Mouse (Mus musculus) left cerebral cortex, postnatal 25 days (tissue): ENCODE results near the gene Antxr1. TPM values are rescaled to one million over a fixed set of nuclear protein-coding genes. Genes with fewer than 3 reads are reported as not detected.

ENCODE experiments used
- DNase-seq, 2 experiments: peaks; one replicate each; pipeline ENCODE4 v3.0.0; 2022; ENCODE audit warnings: low spot score in 2 of 2, mixed read lengths in 1 of 2
- intact Hi-C: fragments of 180-260 bp; cut with DNase I; formaldehyde crosslinking; loops from one replicate; pipeline ENCODE4 v1.15.1; 2025
- total RNA-seq, 2 experiments: library from RNA; stranded (reverse); gene quantifications; 2 replicates each; pipeline ENCODE4 v1.2.3; 2021

Gene Antxr1
- total RNA-seq, 2 experiments from 2014 or later = 13.5 to 14.7 TPM

DNA sequence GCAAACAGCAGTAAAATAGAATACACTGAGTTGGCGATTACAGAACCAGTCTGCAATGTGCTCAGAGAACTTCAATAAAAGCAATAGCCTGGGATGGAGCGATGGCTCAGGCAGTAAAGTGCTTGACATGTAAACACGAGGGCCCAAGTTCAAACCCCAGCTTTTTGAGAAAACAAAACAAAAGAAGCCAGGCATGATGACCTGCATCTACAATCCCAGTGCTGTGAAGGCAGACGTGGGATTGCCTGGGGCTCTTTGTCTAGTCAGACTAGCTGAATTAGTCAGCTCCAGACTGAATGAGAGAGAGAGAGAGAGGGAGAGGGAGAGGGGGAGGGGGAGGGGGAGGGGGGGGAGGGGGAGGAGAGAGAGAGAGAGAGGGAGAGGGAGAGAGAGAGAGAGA is 33.6 kb downstream of the Antxr1 start:
- no peak for DNase-seq
- intact Hi-C loops = no loop called here

DNA sequence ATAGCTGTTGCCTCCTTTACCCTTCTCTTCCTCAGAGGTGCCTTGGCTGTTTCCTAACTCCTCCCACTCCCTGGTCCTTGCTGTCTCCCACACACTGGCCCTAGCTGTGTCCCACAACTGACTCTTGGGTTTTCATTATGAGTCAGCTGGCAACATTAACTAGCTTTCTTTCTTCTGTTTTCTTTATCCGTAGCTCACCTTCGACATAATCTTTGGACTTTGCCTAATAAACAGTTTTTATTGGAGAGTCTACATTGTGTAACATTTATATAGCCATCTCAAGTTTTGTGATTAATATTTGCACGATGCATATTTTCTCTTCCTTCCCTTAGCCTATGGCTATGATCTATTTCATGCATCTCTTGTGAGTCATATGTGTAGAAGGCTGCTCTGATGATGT is 40.7 kb downstream of the Antxr1 start:
- intact Hi-C loops = no loop called here
- DNase-seq = no peak

DNA sequence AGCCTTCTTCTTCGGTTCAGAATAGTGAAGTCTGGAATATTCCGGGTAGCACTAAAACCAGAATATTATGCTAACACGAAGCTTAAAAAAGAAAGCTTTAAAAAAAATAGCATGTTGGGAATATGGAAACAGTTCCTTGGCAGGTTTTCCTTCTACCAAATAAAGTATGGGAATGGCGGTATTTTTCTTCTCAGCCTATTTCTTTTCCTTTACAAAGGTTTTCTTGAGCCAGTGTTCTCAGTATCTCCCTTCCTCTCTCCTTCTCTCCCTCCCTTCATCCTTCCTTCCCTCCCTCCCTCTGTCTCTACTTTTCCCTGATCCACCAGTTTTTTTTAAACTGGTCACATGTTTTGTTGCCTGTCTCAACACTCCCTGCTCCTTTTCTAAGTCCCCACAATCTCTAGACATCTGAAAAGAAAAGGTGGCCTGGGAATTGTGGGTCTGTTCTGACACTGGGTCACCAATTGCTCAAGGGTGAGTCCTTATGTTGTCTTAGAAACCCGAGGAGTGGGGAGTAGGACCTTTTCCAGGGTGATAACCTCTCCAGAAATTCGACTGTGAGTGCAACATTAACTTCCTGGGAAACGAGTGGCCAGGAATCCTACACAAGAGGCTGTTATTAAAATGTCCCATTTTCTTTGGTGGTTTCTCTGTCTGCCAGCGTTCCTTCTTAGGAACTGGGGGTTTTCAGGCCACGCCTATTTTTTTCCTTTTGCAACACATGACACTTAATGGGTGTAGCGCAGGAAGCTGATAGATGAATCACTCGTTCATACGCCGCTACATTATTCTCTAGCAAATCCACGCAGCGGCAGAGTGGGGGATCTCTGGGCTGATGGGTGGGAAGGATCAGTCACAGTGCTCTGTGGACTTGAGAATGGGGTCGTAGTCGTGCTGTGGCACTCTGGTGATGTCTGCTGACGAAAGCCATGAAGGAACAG is 42.4 kb downstream of the Antxr1 start:
- intact Hi-C loops = loop anchor here (2.0 kb wide), 1 partner anchor 76 kb away; no protein-coding TSS in a partner anchor
- peak in 1 of 2 experiments; percentile 34 for DNase-seq

DNA sequence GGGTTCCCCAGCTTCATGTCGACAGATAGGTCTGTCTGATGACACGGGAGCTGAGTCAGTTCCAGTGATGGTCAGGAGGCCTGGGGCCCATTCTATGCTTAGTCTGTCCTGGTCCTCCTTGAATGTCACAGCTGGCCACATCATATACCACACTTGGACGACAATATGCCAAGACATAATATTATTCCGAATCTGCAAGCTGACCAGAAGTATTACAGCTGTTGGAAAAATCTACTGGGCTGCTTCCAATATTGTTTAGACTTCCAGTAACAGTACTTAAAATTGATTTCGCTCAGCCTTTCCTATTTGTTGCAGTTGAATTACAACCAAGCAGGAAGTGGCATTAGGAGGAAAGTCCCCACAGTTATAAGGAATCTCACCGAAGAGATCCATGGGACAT is 48.4 kb downstream of the Antxr1 start:
- no peak for DNase-seq
- intact Hi-C loops = no loop called here

DNA sequence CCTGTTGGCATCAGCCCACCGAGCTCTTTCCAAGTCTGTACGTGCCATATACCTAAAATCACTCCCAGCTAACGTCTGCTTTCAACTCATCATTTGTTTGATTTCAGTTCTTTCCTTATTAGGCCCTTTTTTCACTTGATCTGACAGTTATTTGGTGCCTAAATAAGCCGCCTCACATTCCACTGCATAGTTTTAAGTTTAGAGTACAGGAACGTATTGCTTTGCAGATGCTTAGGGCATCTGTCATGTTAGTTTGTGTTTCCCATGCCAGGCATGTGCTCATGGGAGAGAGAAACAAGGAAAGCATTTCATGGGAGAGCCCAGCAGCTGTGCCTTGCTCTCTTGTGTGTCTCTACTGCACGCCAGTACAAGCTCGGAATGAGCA is 50.3 kb downstream of the Antxr1 start:
- intact Hi-C loops = no loop called here
- DNase-seq = no peak

DNA sequence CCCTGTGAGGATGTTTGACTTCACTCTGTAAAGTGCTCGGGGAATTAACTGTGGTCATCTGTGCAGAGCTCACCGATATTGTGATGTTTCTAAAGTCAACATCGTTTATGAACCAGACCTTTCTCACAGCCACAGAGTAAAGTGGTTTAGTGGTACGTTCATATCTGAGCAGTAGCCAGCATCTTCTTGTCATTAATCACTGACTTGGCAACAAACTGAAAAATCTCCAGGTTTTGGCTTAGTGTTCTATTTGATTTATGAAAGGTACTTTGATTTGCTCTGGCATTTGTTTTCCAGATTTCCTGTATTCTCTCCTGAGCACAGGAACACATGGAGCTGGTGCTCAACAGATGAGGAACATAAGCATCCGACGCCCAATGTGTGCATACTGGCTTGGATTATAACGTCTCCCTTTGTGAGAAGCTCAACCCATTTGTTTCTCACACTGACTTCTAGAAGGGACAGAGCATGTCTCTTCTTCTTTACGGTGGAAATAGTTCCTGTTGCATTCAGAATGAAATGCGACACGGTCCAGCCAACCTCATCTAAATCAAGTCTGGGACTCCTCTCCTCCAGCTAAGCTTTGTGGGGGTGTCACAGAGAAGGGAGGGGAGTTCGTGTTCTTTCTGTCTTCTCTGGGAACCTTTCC is 50.8 kb downstream of the Antxr1 start:
- intact Hi-C loops = no loop called here
- no peak for DNase-seq

DNA sequence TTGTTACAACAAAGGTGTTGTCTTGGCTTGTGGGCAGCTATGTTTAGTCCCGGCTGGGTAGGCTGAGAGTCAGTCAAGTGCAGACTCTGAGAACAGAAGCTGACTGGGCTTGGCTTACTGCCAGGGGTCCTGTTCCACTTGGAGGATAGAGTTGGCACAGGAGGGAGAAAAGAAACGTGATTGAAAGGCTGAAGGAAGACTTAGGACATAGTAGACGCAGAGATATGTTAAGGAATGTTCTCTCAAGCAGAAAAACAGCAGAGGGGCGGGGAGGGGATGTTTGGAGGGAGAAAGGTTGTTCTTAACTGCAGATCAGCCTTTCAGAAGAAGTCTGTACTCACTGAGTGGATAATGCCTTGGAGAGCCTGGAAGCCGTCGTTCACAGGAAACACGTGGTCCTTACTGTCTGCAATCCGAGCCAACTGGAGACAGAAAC is 53.3 kb downstream of the Antxr1 start:
- DNase-seq = no peak
- intact Hi-C loops = no loop called here

DNA sequence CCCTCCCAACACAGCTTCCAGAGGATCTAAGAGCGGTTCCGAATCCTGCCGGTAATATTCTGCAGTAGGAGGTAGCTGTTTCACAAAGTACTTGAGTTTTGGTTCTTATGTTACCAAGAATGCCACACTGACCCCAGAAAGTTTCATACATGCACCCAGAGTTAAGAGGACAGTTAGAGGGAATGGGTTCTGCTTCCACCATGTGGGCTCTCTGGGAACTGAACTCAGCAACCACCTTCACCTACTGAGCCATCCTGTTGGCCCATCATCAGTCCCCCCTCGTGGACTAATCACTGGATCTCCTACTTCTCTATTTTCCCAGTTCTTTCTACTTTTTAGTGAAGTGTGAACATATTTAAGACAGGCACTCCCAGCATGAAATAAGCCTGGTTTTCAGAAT is 53.9 kb downstream of the Antxr1 start:
- DNase-seq = no peak
- intact Hi-C loops = no loop called here

DNA sequence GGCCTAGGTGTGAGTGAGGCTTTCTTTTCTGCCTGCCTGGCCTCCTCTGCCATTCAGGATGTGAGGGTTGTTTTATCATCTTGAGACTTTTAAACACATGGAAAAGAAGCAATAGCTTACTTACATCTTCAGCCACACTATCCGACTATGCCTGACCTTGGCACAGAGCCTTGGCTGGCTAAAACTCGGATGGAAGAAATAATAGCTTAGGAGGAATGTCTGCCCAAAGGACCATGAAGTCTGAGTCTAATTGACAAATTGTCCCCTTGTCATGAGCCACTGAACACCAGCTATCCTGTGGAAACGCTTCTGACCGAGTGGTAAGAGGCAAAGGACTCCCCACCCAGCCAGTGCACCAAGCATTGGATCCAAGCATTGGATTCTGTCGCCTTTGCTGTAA is 57.5 kb downstream of the Antxr1 start:
- DNase-seq = no peak
- intact Hi-C loops = no loop called here

DNA sequence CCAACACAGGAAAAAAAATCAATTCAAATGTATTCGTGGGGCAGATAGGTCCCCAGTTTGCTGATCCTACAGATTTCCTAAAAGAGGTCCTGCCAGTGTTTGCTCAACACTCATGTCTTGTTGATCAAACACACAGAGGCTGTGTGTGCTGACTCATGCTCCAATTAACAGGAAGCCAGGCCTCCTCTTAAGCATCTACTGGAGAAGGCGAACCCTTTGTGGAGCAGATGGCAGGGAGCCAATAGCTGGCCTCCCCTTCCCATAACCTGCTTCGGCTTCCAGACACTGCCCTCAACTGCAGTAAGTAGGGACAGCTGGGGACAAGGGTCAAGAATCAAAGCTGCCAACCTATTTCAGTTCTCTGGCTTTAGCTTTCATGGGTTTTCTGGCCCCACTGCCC is 58.1 kb downstream of the Antxr1 start:
- intact Hi-C loops = no loop called here
- DNase-seq = peak in 1 of 2 experiments; percentile 25

DNA sequence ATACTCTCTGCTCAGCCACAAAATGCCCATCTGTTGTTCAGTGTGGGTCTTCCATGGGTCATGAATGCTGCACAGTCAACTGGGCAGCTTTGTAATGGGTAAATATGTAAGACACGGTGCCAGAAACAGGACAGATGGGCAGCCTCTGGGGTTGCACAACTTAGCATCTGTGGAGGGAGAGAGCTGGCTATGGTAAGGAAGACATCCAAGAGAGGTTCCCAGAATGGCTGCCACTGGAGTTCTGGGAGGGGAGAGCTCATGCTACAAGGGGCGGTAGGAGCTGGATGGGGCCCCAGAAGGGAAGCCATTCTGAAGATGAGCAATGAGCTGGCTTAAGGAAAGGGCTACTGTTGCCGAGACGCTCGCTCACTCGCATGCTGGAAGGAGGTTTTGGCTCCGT is 58.7 kb downstream of the Antxr1 start:
- intact Hi-C loops = no loop called here
- DNase-seq = peak; percentile 27 to 52

DNA sequence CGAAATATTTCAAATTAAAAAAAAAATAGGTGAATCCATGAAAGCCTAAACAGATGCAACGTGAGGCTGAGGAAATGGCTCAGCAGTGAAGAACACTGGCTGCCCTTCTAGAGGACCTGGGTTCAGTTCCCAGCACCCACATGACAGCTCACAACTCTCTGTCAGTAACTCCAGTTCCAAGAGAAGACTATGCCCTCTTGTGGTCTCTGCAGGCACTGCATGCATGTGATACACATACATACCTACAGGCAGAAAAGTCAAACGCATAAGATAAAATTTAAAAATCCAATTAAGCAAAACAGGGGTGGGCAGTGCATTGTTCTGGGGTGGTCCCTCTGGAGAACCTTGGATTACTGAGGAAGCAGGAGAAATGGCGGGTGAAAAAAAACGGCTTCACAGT is 60.8 kb downstream of the Antxr1 start:
- intact Hi-C loops = no loop called here
- no peak for DNase-seq

DNA sequence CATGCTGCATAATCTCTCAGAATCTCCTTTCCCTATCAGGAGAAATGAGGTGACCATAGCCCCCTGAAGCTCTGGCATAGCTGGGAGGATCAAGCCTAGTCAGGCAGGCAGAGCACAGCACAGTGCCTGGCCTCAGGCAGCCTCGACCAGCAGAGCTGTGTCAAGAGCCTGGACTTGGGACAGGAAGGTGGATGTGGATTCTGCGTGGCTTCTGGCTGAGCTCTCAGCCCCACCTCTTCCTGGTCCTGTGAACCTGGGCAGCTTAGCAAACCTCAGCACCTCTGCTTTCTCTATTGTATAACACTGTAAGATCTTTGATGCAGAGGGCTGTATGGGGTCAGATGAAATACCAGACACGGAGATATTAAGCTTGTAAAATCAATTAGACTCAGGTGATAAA is 61.8 kb downstream of the Antxr1 start:
- intact Hi-C loops = no loop called here
- no peak for DNase-seq

DNA sequence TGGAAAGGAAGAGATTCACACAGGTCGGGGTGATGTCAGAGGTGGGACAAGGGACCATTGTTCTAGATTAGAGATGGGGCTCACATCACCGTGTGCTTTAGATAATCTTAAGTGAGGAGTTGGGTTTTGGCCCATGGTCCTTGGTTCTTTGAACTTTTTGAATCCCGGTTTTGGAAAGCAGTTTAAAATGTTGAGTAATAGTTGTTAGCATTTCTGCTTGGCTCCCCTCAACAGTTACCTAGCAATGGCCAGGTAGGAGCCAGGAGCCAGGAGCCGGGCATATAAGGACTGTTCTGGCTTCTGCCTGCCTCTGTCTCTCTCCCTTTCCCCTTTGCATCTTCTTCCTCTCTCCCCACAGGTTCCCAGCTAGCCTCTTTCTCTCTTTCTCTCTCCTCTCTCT is 62.5 kb downstream of the Antxr1 start:
- intact Hi-C loops = no loop called here
- DNase-seq = no peak

DNA sequence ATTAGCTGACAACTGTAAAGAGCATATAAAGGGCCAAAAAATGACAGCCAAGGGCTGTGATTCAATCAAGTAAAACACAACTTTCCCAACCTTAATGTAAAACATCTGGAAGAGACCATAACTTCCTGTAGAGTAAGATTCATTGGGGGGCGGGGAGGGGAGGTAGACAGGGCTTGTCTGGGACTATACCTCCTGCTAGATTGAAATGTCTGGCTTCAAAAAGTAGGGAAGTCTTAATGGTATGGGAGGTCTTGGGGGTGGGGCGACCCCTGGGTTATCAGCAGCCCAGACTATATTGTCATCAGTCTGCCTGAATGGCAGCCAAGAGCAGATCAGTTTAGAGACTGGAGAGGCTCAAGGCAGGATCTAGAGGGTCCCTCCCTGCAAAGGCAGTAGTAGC is 63.4 kb downstream of the Antxr1 start:
- no peak for DNase-seq
- intact Hi-C loops = no loop called here

DNA sequence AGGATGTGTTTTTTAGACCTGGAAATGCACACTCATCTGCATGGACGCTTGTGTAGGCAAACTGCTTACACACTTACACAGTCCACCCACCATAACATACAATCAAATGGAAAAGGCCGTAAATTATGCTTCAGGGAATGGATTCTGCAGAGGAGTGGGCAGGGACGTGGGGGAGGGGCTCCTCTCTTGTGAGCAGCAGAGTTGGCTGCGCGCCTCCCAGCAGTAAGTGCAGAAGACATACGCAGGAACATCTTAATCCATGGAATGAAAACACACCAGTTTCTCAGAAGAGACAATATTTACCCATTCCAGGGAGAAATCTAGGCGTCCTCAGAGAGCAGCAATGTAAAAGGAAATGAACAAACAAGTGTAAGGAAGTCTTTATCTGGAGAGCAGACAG is 65.2 kb downstream of the Antxr1 start:
- intact Hi-C loops = no loop called here
- DNase-seq = peak; percentile 54 to 80

DNA sequence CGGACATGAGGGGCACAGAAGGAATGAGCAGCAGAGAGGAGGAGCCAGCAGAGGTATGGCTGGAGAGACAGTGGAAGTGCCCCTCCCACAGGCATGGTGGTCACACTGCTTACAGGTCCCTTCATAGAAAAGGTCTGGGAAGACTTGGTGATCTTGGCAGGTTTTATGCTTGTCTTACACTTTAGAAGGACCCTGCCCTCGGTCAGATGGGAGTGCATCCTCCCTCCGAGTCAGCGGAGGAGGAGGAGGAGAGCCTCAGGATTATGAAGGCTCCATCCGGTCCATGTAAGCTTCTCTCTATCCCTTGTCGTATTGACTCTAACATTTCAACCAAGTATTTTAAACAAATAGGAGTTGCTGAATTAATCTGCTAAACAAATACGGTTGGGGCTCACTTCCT is 65.7 kb downstream of the Antxr1 start:
- intact Hi-C loops = no loop called here
- DNase-seq = no peak

DNA sequence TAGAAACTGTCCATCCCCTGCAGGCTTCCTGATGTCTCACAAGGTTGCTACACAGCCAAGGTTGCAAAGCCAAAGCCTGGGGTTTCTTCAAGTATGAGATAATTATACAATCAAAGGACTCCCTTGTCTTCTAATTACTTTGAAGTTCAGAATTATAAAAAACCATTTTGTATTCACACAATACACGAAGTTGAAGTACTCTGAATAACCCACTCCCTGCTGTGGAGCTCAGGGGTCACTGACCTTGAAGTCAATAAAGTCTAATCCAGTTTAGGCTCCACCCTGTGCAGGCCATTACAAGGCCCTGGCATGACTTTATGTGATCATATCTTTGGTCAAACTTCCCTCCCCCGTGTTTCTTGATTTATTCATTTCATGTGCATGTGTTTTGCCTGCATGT is 73.0 kb downstream of the Antxr1 start:
- intact Hi-C loops = no loop called here
- no peak for DNase-seq

DNA sequence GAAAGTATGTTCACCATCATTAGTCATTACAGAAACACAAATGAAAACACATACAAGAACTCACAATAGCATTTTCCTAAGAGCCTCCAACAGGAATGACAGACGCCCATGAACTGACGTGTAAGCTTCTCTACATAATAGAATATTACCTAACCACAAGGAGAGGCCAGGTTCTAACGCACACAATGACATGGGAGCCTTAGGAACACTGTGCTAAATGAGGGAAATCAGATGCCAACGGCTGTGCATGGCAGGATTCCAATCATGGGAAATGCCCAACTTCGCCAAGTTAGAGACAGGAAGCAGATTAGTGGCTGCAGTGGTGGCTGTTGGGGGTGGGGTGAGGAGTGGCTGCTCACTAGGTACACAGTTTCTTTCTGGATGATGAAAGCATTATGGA is 76.6 kb downstream of the Antxr1 start:
- intact Hi-C loops = loop anchor here (5.0 kb wide), 2 partner anchors 72 to 73 kb away; no protein-coding TSS in a partner anchor
- DNase-seq = no peak

DNA sequence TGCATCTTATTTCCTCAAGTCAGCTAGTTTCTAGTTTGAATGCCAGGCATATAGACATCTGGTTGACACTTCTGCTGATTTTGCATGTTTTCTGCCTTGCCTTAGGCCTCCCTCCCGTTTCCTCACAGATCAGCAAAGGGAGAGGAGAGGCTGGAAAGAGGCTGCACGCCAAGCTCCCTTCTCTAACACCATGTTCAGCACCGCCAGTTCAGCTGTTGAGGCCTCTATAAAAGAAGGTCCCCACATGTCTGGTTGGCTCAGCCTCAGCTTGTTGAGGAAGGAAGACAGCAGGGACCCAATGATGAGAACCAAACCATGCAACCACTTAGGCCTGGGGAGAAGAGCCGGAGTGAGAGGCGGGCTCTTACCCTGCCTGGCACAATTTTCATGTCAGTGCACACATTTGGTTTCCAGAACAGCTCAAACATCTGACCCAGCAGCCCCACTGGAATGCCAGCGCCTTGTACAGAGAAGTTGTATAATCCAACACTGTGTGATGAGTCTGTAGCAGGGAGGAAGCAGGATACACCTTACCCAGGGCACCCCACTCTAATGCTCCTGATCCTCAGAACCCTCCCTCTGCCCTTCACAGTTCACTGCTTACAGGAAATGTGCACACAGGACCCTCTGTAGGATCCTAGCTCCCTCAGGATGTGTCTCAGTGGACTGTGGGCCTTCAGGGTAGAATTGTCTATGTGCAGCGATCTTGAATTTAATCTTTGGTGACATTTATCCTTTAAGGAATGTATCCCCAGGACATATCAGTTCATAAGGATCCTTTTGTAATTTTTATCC is 77.4 kb downstream of the Antxr1 start:
- DNase-seq = peak; percentile 23 to 81
- intact Hi-C loops = loop anchor here (5.0 kb wide), 2 partner anchors 71 to 74 kb away; no protein-coding TSS in a partner anchor
